ENCODE assay signal across 10 mouse cellular contexts in genomic region chr2:170487890-170488502, GRCm38 (mm10). TPM values are rescaled to one million over a fixed set of nuclear protein-coding genes. Genes with fewer than 3 reads are reported as not detected.
DNase-seq lines count a peak whose midpoint lies in the region; ATAC-seq and TF ChIP-seq lines count a peak whose summit lies in the region.
"Had no signal": no experiment of that assay in that cellular context is flagged by ENCODE, and none has a peak within 500 bp of the region (broad histone marks: within the 10 kb centered on the region; RNA-seq: fewer than 3 reads in every experiment).

No protein-coding gene starts in this region.

- no peak overlapping the region for H3K4me3 ChIP-seq in layer of hippocampus, adult 2 months
- H3K4me3 ChIP-seq in hindbrain, embryonic 14.5 days (replicated peaks; ENCODE audit: low read length) = no peak overlapping the region
- no peak overlapping the region for H3K4me3 ChIP-seq in neural tube, embryonic 15.5 days (replicated peaks)
- no peak overlapping the region for H3K4me3 ChIP-seq in kidney, embryonic 14.5 days (ENCODE audit: low read length)
- H3K4me3 ChIP-seq: liver, embryonic 13.5 days had no signal

- 40% methylated on average over 26 of the region's 26 CpGs for WGBS in hindbrain, embryonic 14.5 days
- 50% methylated on average over 26 of the region's 26 CpGs for WGBS in neural tube, embryonic 15.5 days
- WGBS in kidney, embryonic 14.5 days = 62% methylated on average over 26 of the region's 26 CpGs

- H3K36me3 ChIP-seq in hindbrain, embryonic 14.5 days (replicated peaks; ENCODE audit: control insufficient read depth, insufficient read depth) = no peaks in the 10 kb centered on the region
- no peaks in the 10 kb centered on the region for H3K36me3 ChIP-seq in neural tube, embryonic 15.5 days
- no peaks in the 10 kb centered on the region for H3K36me3 ChIP-seq in kidney, embryonic 14.5 days (ENCODE audit: control insufficient read depth, insufficient read depth, low read length)
- H3K36me3 ChIP-seq: liver, embryonic 13.5 days had no signal

- DNase-seq in layer of hippocampus, adult 2 months (ENCODE audit: low spot score in 2 of 2) = no peak
- no peak for DNase-seq in layer of hippocampus, postnatal 36 days
- DNase-seq in R1 (ENCODE audit: low read depth, low spot score) = peak; percentile 76
- DNase-seq in hindbrain, embryonic 14.5 days (ENCODE audit: low spot score) = peak; percentile 61
- no peak for DNase-seq in layer of hippocampus, adult 11-12 months (ENCODE audit: low spot score)
- DNase-seq: liver, embryonic 13.5 days had no signal

- ATAC-seq in hindbrain, embryonic 14.5 days (ENCODE audit: low FRiP score) = no peak
- no peak for ATAC-seq in neural tube, embryonic 15.5 days (ENCODE audit: low FRiP score)
- no peak for ATAC-seq in kidney, embryonic 14.5 days (ENCODE audit: low FRiP score, low TSS enrichment)

- H3K9me3 ChIP-seq in hindbrain, embryonic 14.5 days (ENCODE audit: control insufficient read depth, low read length) = no peaks in the 10 kb centered on the region
- H3K9me3 ChIP-seq in neural tube, embryonic 15.5 days (replicated peaks) = no peaks in the 10 kb centered on the region
- H3K9me3 ChIP-seq in kidney, embryonic 14.5 days (ENCODE audit: control insufficient read depth, low read length) = no peaks in the 10 kb centered on the region
- H3K9me3 ChIP-seq: liver, embryonic 13.5 days had no signal

- no peak overlapping the region for H3K27ac ChIP-seq in layer of hippocampus, adult 2 months
- peak overlapping the region; percentile 34 for H3K27ac ChIP-seq in hindbrain, embryonic 14.5 days
- no peak overlapping the region for H3K27ac ChIP-seq in neural tube, embryonic 15.5 days (replicated peaks)
- no peak overlapping the region for H3K27ac ChIP-seq in kidney, embryonic 14.5 days (ENCODE audit: low read depth, low read length)
- H3K27ac ChIP-seq: liver, embryonic 13.5 days had no signal

- no peak overlapping the region; the same call in 1 of the 2 replicates for H3K4me2 ChIP-seq in hindbrain, embryonic 14.5 days (replicated peaks)
- peak overlapping the region; percentile 11; the same call in 1 of the 2 replicates for H3K4me2 ChIP-seq in neural tube, embryonic 15.5 days
- H3K4me2 ChIP-seq in kidney, embryonic 14.5 days (replicated peaks; ENCODE audit: low read depth, low read length) = no peak overlapping the region
- H3K4me2 ChIP-seq: liver, embryonic 13.5 days had no signal

- TF ChIP-seq CTCF in layer of hippocampus, adult 2 months (conservative IDR thresholded peaks at IDR 0.05) = peak; percentile 84

- no peak overlapping the region for H3K9ac ChIP-seq in hindbrain, embryonic 14.5 days
- H3K9ac ChIP-seq in neural tube, embryonic 15.5 days (replicated peaks) = no peak overlapping the region
- H3K9ac ChIP-seq in kidney, embryonic 14.5 days (ENCODE audit: low read depth, low read length) = no peak overlapping the region
- H3K9ac ChIP-seq: liver, embryonic 13.5 days had no signal

- peaks cover 4% of the 10 kb centered on the region for H3K27me3 ChIP-seq in hindbrain, embryonic 14.5 days (ENCODE audit: control insufficient read depth, insufficient read depth, low read length)
- H3K27me3 ChIP-seq in neural tube, embryonic 15.5 days (replicated peaks) = peaks cover 12% of the 10 kb centered on the region
- peaks cover 26% of the 10 kb centered on the region for H3K27me3 ChIP-seq in kidney, embryonic 14.5 days (ENCODE audit: control insufficient read depth, insufficient read depth, low read length)

- no peaks in the 10 kb centered on the region for H3K4me1 ChIP-seq in hindbrain, embryonic 14.5 days (replicated peaks; ENCODE audit: control insufficient read depth, insufficient read depth, low read length)
- H3K4me1 ChIP-seq in neural tube, embryonic 15.5 days = peaks cover 2% of the 10 kb centered on the region; the same call in 1 of the 2 replicates
- H3K4me1 ChIP-seq in kidney, embryonic 14.5 days (ENCODE audit: control insufficient read depth, insufficient read depth, low read length) = no peaks in the 10 kb centered on the region
- H3K4me1 ChIP-seq: liver, embryonic 13.5 days had no signal

RNA-seq across cellular contexts. Expression of gene Pfdn4, which starts 8.2 kb away (rescaled TPM):
- total RNA-seq in layer of hippocampus, adult 2 months (2021) = 10 to 100 TPM; 28.6 to 32.2 TPM
- total RNA-seq in layer of hippocampus, postnatal 36 days (2021) = 10 to 100 TPM; 31.0 to 31.7 TPM
- polyA plus RNA-seq in hindbrain, embryonic 14.5 days (2014; fragmentation: Nextera tagmentation; extraction: Ambion mirVana) = 148 and 156 TPM in 2 replicates
- 125 and 142 TPM in 2 replicates for polyA plus RNA-seq in neural tube, embryonic 15.5 days (2015; fragmentation: Nextera tagmentation; extraction: Ambion mirVana)
- polyA plus RNA-seq in kidney, embryonic 14.5 days (2014; fragmentation: Nextera tagmentation; extraction: Ambion mirVana) = 102 and 154 TPM in 2 replicates

RNA-seq across cellular contexts. Expression of gene Cyp24a1, which starts 8.9 kb away (rescaled TPM):
- total RNA-seq in layer of hippocampus, adult 2 months (2021) = not detected
- total RNA-seq in layer of hippocampus, postnatal 36 days (2021) = not detected
- 0.05 TPM in 2 replicates for polyA plus RNA-seq in hindbrain, embryonic 14.5 days (2014; fragmentation: Nextera tagmentation; extraction: Ambion mirVana)
- 0.12 TPM in 1 of 2 replicates, not detected in the other for polyA plus RNA-seq in neural tube, embryonic 15.5 days (2015; fragmentation: Nextera tagmentation; extraction: Ambion mirVana)
- polyA plus RNA-seq in kidney, embryonic 14.5 days (2014; fragmentation: Nextera tagmentation; extraction: Ambion mirVana) = 0.09 and 0.23 TPM in 2 replicates
- polyA plus RNA-seq: gonadal fat pad, adult 2 months; liver, embryonic 13.5 days; spleen, adult 2 months had no signal

Comparison
In these comparisons a context has a peak if more than half of its experiments do, and no peak if none do; other contexts are left out.
1. DNase-seq: peak in R1 (single experiment) and hindbrain, embryonic 14.5 days (single experiment); none in layer of hippocampus, adult 2 months (0 of 2), layer of hippocampus, postnatal 36 days (0 of 2) and layer of hippocampus, adult 11-12 months (single experiment).